In the genomic region with DNA sequence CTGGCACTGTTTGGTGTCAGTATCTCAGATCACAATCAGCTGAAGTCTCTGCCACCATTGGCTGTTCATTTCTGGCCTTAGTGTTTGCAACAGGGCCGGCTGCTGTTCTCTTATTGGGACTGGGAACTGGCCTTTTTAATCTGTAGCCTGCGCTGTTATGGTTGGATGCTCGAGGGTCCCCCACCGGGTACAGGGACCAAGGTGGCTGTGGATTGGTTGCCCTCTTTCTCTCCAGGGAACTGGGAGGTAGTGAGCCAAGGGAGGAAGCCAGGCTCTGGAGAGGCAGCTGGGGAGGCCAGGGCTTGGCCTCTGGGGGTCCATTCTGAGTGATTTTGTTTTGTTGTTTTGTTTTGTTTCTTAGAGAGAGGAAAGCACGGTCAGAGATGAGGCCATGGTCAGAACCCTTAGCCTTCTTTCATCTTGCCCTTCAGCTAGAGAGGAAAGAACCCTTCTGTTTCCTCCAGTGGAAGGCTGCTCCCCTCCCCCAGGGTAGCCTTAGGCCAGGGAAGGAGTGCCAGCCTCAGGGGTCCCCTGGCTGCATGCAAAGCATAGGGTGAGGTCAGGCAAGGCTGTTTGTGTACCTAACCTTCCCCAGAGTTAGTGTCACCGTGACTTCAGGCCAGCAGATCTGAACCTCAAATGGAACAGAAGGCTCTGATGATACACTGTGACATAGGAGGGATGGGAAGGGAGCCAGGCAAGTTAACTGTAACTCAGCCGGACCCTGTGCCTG, we compare ENCODE assay signal across 14 mouse cellular contexts.
A peak's percentile ranks its signal among the peaks of the same experiment; 100 is the strongest.
DNase-seq lines count a peak whose midpoint lies in the region; ATAC-seq and TF ChIP-seq lines count a peak whose summit lies in the region.
"Had no signal": no experiment of that assay in that cellular context is flagged by ENCODE, and none has a peak within 500 bp of the region (broad histone marks: within the 10 kb centered on the region; RNA-seq: fewer than 3 reads in every experiment).

No protein-coding gene starts in this region.

- no peak for TF ChIP-seq EP300 in liver, postnatal 0 days (IDR thresholded peaks at IDR 0.05; ENCODE audit: low read depth)

- H3K27ac ChIP-seq in gastrocnemius, adult 2 months: no peak overlapping the region
- H3K27ac ChIP-seq in liver, postnatal 0 days (ENCODE audit: low read depth): peak overlapping the region; percentile 73
- H3K27ac ChIP-seq in liver, embryonic 11.5 days (ENCODE audit: low read depth, low read length): no peak overlapping the region; the same call in 1 of the 2 replicates
- H3K27ac ChIP-seq in bone marrow, adult 2 months (ENCODE audit: control insufficient read depth, insufficient read depth, low read depth, low read length, poor library complexity): peak overlapping the region; percentile 64
- peak overlapping the region; percentile 19; the same call in 1 of the 2 replicates for H3K27ac ChIP-seq in limb, embryonic 15.5 days
- H3K27ac ChIP-seq: neural tube, embryonic 12.5 days had no signal

- intact Hi-C loops in gastrocnemius, adult 2 months (cut with DNase I): no loop called here

- peak; percentile 64 for ATAC-seq in liver, postnatal 0 days
- ATAC-seq in liver, embryonic 11.5 days (replicated peaks; ENCODE audit: low FRiP score): no peak
- ATAC-seq in limb, embryonic 15.5 days (ENCODE audit: insufficient number of reproducible peaks, low FRiP score, low TSS enrichment, low read depth): no peak
- ATAC-seq: lung, postnatal 0 days; Patski had no signal

- H3K4me3 ChIP-seq in gastrocnemius, adult 2 months: no peak overlapping the region
- H3K4me3 ChIP-seq in liver, postnatal 0 days (ENCODE audit: low read depth, low read length): no peak overlapping the region
- H3K4me3 ChIP-seq in liver, embryonic 11.5 days (ENCODE audit: low read depth, low read length): no peak overlapping the region
- no peak overlapping the region for H3K4me3 ChIP-seq in bone marrow, adult 2 months (replicated peaks; ENCODE audit: control insufficient read depth, low read depth, low read length)
- H3K4me3 ChIP-seq in limb, embryonic 15.5 days: no peak overlapping the region
- H3K4me3 ChIP-seq: neural tube, embryonic 12.5 days had no signal

- no peak for TF ChIP-seq POLR2A in bone marrow, adult 2 months (IDR thresholded peaks at IDR 0.05; ENCODE audit: borderline replicate concordance, control insufficient read depth, low read depth, low read length)

- H3K9ac ChIP-seq in liver, postnatal 0 days (replicated peaks): no peak overlapping the region
- H3K9ac ChIP-seq in liver, embryonic 11.5 days (ENCODE audit: low read depth, low read length): no peak overlapping the region
- H3K9ac ChIP-seq in limb, embryonic 15.5 days: no peak overlapping the region
- H3K9ac ChIP-seq: neural tube, embryonic 12.5 days had no signal

- H3K9me3 ChIP-seq in liver, postnatal 0 days (ENCODE audit: low read length): no peaks in the 10 kb centered on the region
- H3K9me3 ChIP-seq in liver, embryonic 11.5 days (ENCODE audit: control insufficient read depth, low read length): no peaks in the 10 kb centered on the region
- no peaks in the 10 kb centered on the region for H3K9me3 ChIP-seq in limb, embryonic 15.5 days
- H3K9me3 ChIP-seq: neural tube, embryonic 12.5 days had no signal

- no peak overlapping the region for H3K4me2 ChIP-seq in liver, postnatal 0 days (ENCODE audit: low read depth, low read length)
- no peak overlapping the region for H3K4me2 ChIP-seq in liver, embryonic 11.5 days
- no peak overlapping the region for H3K4me2 ChIP-seq in limb, embryonic 15.5 days
- H3K4me2 ChIP-seq: neural tube, embryonic 12.5 days had no signal

- H3K4me1 ChIP-seq in liver, postnatal 0 days (ENCODE audit: insufficient read depth): no peaks in the 10 kb centered on the region
- no peaks in the 10 kb centered on the region for H3K4me1 ChIP-seq in liver, embryonic 11.5 days (replicated peaks; ENCODE audit: control insufficient read depth, insufficient read depth, low read length)
- no peaks in the 10 kb centered on the region for H3K4me1 ChIP-seq in bone marrow, adult 2 months (ENCODE audit: control insufficient read depth, insufficient read depth, low read length)
- H3K4me1 ChIP-seq in limb, embryonic 15.5 days: peaks cover 12% of the 10 kb centered on the region; the same call in 1 of the 2 replicates

- DNase-seq in gastrocnemius, adult 2 months: peak; percentile 19
- DNase-seq in gastrocnemius, adult 18-20 months (ENCODE audit: low spot score): no peak
- DNase-seq in liver, postnatal 0 days: no peak
- DNase-seq in liver, embryonic 11.5 days (ENCODE audit: low spot score): no peak
- DNase-seq in testis, postnatal 10 days (ENCODE audit: low spot score): no peak
- no peak for DNase-seq in layer of hippocampus, postnatal 10 days (ENCODE audit: low spot score in 2 of 2)
- DNase-seq: cerebellum, adult 9-11 months; kidney, adult 18-20 months; thymus, adult 18-20 months had no signal

- WGBS in liver, postnatal 0 days (ENCODE audit: insufficient replicate concordance): 52% methylated on average over 7 of the region's 7 CpGs
- WGBS in liver, embryonic 11.5 days: 49% methylated on average over 7 of the region's 7 CpGs
- 61% methylated on average over 7 of the region's 7 CpGs for WGBS in bone marrow, adult 2 months
- WGBS in limb, embryonic 15.5 days: 36% methylated on average over 7 of the region's 7 CpGs

- no peaks in the 10 kb centered on the region for H3K27me3 ChIP-seq in liver, postnatal 0 days (ENCODE audit: insufficient read depth, low read length)
- H3K27me3 ChIP-seq in liver, embryonic 11.5 days (replicated peaks; ENCODE audit: control insufficient read depth, insufficient read depth, low read length): no peaks in the 10 kb centered on the region
- no peaks in the 10 kb centered on the region for H3K27me3 ChIP-seq in limb, embryonic 15.5 days
- H3K27me3 ChIP-seq: neural tube, embryonic 12.5 days; Patski had no signal

- TF ChIP-seq CTCF in gastrocnemius, adult 2 months (IDR thresholded peaks at IDR 0.05): no peak
- no peak for TF ChIP-seq CTCF in liver, postnatal 0 days (IDR thresholded peaks at IDR 0.05; ENCODE audit: low read depth)
- no peak for TF ChIP-seq CTCF in bone marrow, adult 2 months (IDR thresholded peaks at IDR 0.05; ENCODE audit: control insufficient read depth, insufficient read depth, low read length)

- H3K36me3 ChIP-seq in liver, postnatal 0 days (replicated peaks; ENCODE audit: insufficient read depth, low read length): no peaks in the 10 kb centered on the region
- H3K36me3 ChIP-seq in liver, embryonic 11.5 days (ENCODE audit: control insufficient read depth, insufficient read depth, low read length): no peaks in the 10 kb centered on the region
- H3K36me3 ChIP-seq in limb, embryonic 15.5 days: no peaks in the 10 kb centered on the region
- H3K36me3 ChIP-seq: neural tube, embryonic 12.5 days had no signal

Comparison
In these comparisons a context has a peak if more than half of its experiments do, and no peak if none do; other contexts are left out.
1. H3K27ac ChIP-seq: peak in liver, postnatal 0 days (single experiment), bone marrow, adult 2 months (single experiment) and limb, embryonic 15.5 days (single experiment); none in gastrocnemius, adult 2 months (single experiment) and liver, embryonic 11.5 days (single experiment).